Mouse (Mus musculus): ENCODE results near the gene Gnai3. TPM values are rescaled to one million over a fixed set of nuclear protein-coding genes. Genes with fewer than 3 reads are reported as not detected.
A peak's percentile ranks its signal among the peaks of the same experiment; 100 is the strongest.

The Gnai3 gene
- polyA plus RNA-seq, 1 experiment from 2014 or later: 157 TPM

- DNase-seq (ENCODE audit: low spot score) (no peak), ATAC-seq (ENCODE audit: low read depth) (no peak)
- Histone ChIP-seq H3K9me3 (ENCODE audit: control insufficient read depth, low read length) (no peaks in the 10 kb centered on the region), H3K4me3 (ENCODE audit: low read depth, low read length) (no peak overlapping the region), H3K4me2 (ENCODE audit: low read depth, low read length) (no peak overlapping the region), H3K27ac (replicated peaks; ENCODE audit: low read depth, low read length) (no peak overlapping the region), H3K36me3 (ENCODE audit: control insufficient read depth, insufficient read depth, low read length) (no peaks in the 10 kb centered on the region), H3K4me1 (ENCODE audit: control insufficient read depth, insufficient read depth, low read length) (no peaks in the 10 kb centered on the region), H3K9ac (ENCODE audit: low read depth, low read length) (no peak overlapping the region), H3K27me3 (replicated peaks; ENCODE audit: control insufficient read depth, insufficient read depth, low read length) (no peaks in the 10 kb centered on the region)
- 80% methylated on average over 8 of the region's 8 CpGs for WGBS
Measured at GRCm38 (mm10) chr3:108062648-108063047, 83.3 kb downstream of the Gnai3 start.

DNA sequence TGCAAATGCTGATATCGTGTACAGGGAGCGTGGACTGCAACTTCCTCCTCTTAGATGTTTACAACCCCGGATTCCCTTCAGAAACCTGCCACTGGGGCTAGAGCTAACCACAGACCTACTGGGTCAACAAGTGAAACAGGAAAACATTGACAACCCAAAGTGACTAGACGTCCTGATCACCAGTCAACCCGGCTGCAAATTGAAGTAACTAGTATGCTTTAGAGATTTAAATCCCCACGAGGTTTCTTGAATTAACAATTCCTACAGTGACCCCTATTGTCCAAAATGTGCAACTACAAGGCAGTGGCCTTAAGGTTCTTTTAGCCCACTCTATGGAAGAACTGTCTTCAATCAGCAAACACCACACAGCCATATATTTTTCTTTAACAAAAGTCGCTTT is 84.5 kb downstream of the Gnai3 start:
- no peaks in the 10 kb centered on the region for H3K9me3 ChIP-seq (ENCODE audit: control insufficient read depth, low read length)
- WGBS: 27% methylated on average over 7 of the region's 7 CpGs
- no peaks in the 10 kb centered on the region for H3K27me3 ChIP-seq (replicated peaks; ENCODE audit: control insufficient read depth, insufficient read depth, low read length)
- no peaks in the 10 kb centered on the region for H3K36me3 ChIP-seq (ENCODE audit: control insufficient read depth, insufficient read depth, low read length)
- H3K9ac ChIP-seq (ENCODE audit: low read depth, low read length): 0 out of 2 replicates have a peak overlapping the region, but pooled peaks have one; percentile 25
- DNase-seq (ENCODE audit: low spot score): peak; percentile 87
- ATAC-seq (ENCODE audit: low read depth): no peak
- H3K4me1 ChIP-seq (ENCODE audit: control insufficient read depth, insufficient read depth, low read length): no peaks in the 10 kb centered on the region
- H3K4me3 ChIP-seq (ENCODE audit: low read depth, low read length): no peak overlapping the region
- H3K4me2 ChIP-seq (ENCODE audit: low read depth, low read length): peak overlapping the region; percentile 38; the same call in 1 of the 2 replicates
- no peak overlapping the region for H3K27ac ChIP-seq (replicated peaks; ENCODE audit: low read depth, low read length)

Other genes starting within 250 kb of the Gnai3 start
- 13.9 and 15.2 TPM in 2 replicates for gene Gstm7, start 214.3 kb downstream of the Gnai3 start, polyA plus RNA-seq (2014; fragmentation: Nextera tagmentation; extraction: Ambion mirVana)
- 7.5 and 7.7 TPM in 2 replicates for gene Gstm6, start 202.4 kb downstream of the Gnai3 start, polyA plus RNA-seq (2014; fragmentation: Nextera tagmentation; extraction: Ambion mirVana)
- gene Gstm3, start 176.9 kb downstream of the Gnai3 start, polyA plus RNA-seq (2014; fragmentation: Nextera tagmentation; extraction: Ambion mirVana): 0.17 TPM in 1 of 2 replicates, not detected in the other
- gene Gstm2, start 159.7 kb downstream of the Gnai3 start, polyA plus RNA-seq (2014; fragmentation: Nextera tagmentation; extraction: Ambion mirVana): 60.5 and 64.7 TPM in 2 replicates
- gene Gstm1, start 128.2 kb downstream of the Gnai3 start, polyA plus RNA-seq (2014; fragmentation: Nextera tagmentation; extraction: Ambion mirVana): 223 and 225 TPM in 2 replicates
- 14.1 and 14.2 TPM in 2 replicates for gene Gstm4, start 101.3 kb downstream of the Gnai3 start, polyA plus RNA-seq (2014; fragmentation: Nextera tagmentation; extraction: Ambion mirVana)
- 31.6 and 33.8 TPM in 2 replicates for gene Ampd2, start 59.5 kb downstream of the Gnai3 start, polyA plus RNA-seq (2014; fragmentation: Nextera tagmentation; extraction: Ambion mirVana)
- 0.35 and 0.53 TPM in 2 replicates for gene Gnat2, start 53.4 kb downstream of the Gnai3 start, polyA plus RNA-seq (2014; fragmentation: Nextera tagmentation; extraction: Ambion mirVana)
- 0.42 and 0.45 TPM in 2 replicates for gene Gpr61, start 8.7 kb upstream of the Gnai3 start, polyA plus RNA-seq (2014; fragmentation: Nextera tagmentation; extraction: Ambion mirVana)
- gene Amigo1, start 40.2 kb upstream of the Gnai3 start, polyA plus RNA-seq (2014; fragmentation: Nextera tagmentation; extraction: Ambion mirVana): 5.1 and 5.3 TPM in 2 replicates
- gene Cyb561d1, start 55.1 kb upstream of the Gnai3 start, polyA plus RNA-seq (2014; fragmentation: Nextera tagmentation; extraction: Ambion mirVana): 1.9 and 2.7 TPM in 2 replicates
- gene Atxn7l2, start 64.8 kb upstream of the Gnai3 start, polyA plus RNA-seq (2014; fragmentation: Nextera tagmentation; extraction: Ambion mirVana): 15.6 and 20.2 TPM in 2 replicates
- gene Sypl2, start 80.5 kb upstream of the Gnai3 start, polyA plus RNA-seq (2014; fragmentation: Nextera tagmentation; extraction: Ambion mirVana): 6.8 and 11.4 TPM in 2 replicates
- 303 and 324 TPM in 2 replicates for gene Psma5, start 110.8 kb upstream of the Gnai3 start, polyA plus RNA-seq (2014; fragmentation: Nextera tagmentation; extraction: Ambion mirVana)
- 16.5 and 18.0 TPM in 2 replicates for gene Sort1, start 137.9 kb upstream of the Gnai3 start, polyA plus RNA-seq (2014; fragmentation: Nextera tagmentation; extraction: Ambion mirVana)
- not detected in 2 replicates for gene Mybphl, start 218.8 kb upstream of the Gnai3 start, polyA plus RNA-seq (2014; fragmentation: Nextera tagmentation; extraction: Ambion mirVana)
- gene Psrc1, start 237.7 kb upstream of the Gnai3 start, polyA plus RNA-seq (2014; fragmentation: Nextera tagmentation; extraction: Ambion mirVana): 31.2 and 38.1 TPM in 2 replicates